Mouse (Mus musculus): ENCODE measurements around the gene Btc.

The Btc gene

GRCm38 (mm10) chr5:91313971-91314370 is 88.8 kb downstream of the Btc start:
- no peak for DNase-seq

GRCm38 (mm10) chr5:91311767-91312166 is 91.0 kb downstream of the Btc start:
- DNase-seq = no peak

GRCm38 (mm10) chr5:91308576-91308975 is 94.2 kb downstream of the Btc start:
- no peak for DNase-seq

GRCm38 (mm10) chr5:91307907-91308306 is 94.9 kb downstream of the Btc start:
- peak; percentile 28 for DNase-seq

Measured in kidney, adult 11 months (tissue).